Mouse (Mus musculus) E14TG2a.4 (cell line): ENCODE data around the gene Prr36.

Source experiments
- CTCF ChIP-seq: conservative IDR thresholded peaks from 2 replicates; pipeline ENCODE4 v1.5.1; 2014; ENCODE audit warnings: low read length
- NANOG ChIP-seq: IDR thresholded peaks from 2 replicates; pipeline ENCODE4 v1.6.1; 2014; ENCODE audit warnings: borderline replicate concordance, low read length, mixed read lengths
- POU5F1 ChIP-seq: IDR thresholded peaks from 2 replicates; pipeline ENCODE4 v1.6.1; 2014; ENCODE audit warnings: low read length, borderline replicate concordance

GRCm38 (mm10) chr8:4226739-4227347, 9.6 kb upstream of the Prr36 start, which contains the start of gene Lrrc8e:
- no peak for TF ChIP-seq CTCF
- no peak for TF ChIP-seq POU5F1
- TF ChIP-seq NANOG: no peak
